Mouse (Mus musculus): ENCODE measurements at regions not wholly inside any gene's neighbourhood (a gene's known extent, or its start where the extent isn't known, plus 50 kb on each side); places are given as distances from the start of the nearest gene placed in this dataset.

DNA sequence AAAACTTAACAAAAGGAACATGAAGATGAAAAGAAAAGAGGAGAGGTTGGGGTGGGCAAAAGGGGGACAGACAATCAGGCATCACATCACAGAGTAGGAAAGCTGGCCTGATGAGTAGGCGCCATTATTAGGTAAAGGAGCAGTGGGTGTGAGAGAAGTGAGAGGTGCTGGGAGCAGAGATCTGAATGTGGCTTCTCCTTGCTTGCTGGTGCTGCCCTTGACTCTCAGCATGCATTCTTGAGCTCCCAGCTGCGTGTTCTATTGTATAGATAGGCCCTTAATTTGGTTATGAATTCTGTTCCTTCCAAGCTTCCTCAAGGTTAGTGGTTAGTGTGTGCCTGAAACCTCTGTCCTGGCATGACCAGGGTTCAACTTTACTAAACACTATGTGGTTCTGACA lies 115.0 kb upstream of the Paqr3 start:
- no peak for ATAC-seq (replicated peaks; ENCODE audit: poor library complexity)

DNA sequence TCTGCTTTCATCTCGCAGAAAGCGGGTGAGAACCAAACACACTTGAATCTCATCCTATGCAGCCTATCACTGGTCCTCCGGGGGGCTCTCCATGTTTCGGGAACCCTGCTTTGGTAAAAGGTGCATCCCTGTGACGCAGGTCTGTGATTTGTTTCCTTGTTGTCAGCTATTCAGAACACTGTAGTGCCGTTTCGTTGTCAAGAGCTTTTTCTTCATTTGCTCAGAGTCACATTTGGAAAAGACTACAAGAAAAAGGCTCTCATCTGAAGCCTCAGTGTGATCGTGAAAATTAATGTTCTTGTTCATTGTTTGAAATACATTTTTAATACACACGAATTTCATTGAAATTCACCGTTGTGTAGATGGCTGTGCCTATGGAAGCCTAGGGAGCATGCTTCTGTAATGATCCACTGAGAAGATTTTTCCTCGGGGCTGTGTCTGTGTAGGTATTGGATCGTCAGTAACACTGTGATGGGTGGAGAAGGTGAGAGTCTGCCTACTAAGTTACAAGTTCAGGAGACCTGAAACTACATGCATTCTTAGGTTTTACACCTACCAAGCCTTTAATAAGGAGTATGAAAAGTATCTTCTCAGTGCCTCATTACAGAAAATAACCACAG lies 112.0 kb upstream of the Paqr3 start:
- no peak for ATAC-seq (replicated peaks; ENCODE audit: poor library complexity)

DNA sequence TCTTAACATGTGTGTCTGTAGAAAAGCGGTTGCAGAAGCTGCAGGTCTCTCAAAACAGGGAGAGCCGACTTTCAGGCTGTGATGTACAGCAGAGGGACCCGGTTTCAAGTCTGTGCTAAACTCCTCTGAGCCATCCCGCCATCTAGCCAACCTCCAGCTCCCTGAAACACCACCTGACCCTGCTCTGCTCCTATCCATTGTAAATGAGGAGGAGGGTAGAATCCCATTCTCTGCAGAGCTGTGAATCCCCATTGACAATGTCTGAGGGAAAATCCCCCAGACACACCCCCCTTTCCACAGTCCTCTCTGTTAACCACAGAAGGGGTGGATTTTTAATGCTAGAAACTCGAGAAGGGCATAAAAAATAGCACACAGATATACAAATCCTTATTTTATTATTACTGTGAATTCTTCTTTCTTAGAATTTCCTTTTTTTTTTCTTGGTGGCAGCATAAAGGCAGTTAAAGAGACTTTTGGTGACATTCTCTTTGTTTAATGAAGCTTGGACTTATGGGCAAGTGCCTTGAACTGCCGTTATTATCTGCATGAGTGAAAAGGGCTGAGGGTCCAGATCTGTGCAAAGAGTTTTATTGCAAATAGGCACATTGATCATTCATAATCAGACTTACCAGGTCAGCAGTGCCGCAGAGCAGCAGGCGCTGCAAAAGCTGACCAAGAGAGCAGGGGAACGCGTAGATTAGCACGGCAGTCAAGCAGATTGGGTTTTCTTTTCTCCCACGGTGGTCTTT lies 111.3 kb upstream of the Paqr3 start:
- ATAC-seq (replicated peaks; ENCODE audit: poor library complexity), result no peak

DNA sequence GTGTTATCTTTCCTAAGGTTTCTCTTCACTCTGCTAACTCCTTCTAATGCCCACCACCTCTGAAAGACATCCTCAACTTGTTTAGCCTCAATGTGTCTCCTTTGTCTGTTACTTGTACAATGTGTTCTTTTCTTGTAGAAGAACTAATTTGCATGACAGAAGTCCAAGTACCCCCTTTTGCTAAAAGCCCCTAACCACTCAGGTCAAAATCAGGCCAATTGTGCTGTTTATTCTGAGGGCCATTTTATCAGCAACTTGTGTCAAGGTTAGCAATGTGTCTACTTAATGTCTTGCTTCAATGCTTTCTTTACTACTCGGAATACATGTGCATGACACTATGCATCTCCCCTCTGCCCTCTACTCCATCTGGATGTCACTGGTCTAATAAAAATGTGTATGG lies 107.3 kb upstream of the Paqr3 start:
- no peak for ATAC-seq (replicated peaks; ENCODE audit: poor library complexity)

DNA sequence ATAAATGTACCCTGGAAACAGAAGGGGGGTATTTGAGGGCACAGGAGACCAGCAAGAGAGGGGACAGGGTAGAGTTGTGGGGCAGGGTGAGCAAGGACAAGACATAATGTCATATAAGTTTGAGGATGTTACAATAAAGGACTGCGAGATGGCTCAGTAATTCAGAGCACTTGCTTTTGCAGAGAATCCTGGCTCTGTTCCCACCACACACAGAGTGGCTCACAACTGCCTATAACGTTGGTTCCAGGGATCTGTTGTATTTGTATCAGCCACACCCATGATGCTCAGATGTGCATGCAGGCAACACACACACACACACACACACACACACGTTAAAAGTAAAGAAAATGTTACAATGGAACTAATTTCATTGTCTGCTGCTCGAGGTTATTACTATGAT lies 94.2 kb upstream of the Paqr3 start:
- ATAC-seq (replicated peaks; ENCODE audit: poor library complexity), result no peak

DNA sequence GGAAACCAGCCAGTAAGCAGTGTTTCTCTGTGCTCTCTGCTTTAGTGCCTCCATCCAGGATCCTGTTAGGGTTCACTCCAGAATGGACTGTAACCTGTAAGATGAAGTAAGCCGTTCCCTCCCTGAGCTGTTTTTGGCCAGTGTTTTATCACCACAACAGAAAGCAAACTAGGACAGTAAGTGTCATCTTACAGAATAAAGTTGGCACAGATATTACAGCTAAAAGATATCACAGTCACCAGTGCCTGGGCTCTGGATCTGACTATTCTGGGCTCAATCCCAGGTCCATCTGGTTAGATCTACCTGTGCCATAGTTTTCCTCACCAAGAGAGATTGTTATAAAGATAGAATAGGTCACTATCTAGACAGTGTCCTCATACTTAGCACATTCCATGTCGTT lies 92.9 kb upstream of the Paqr3 start:
- no peak for ATAC-seq (replicated peaks; ENCODE audit: poor library complexity)

DNA sequence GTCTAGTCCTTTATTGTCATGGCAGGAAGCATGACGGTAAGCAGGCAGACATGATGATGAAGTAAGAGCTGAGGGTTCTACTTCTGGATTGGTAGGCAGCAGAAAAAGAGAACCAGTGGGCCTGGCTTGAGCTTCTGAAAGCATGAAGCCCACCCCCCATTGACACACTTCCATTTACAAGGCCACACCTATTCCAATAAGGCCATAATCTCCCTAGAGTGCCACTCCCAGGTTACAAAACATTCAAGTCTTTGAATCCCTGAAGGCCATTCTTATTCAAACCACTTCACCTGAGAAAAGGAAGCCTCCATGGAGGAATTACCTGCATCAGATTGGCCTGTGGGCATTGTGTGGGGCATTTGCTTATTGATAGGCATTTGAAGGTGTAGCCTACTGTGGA lies 92.2 kb upstream of the Paqr3 start:
- no peak for ATAC-seq (replicated peaks; ENCODE audit: poor library complexity)

DNA sequence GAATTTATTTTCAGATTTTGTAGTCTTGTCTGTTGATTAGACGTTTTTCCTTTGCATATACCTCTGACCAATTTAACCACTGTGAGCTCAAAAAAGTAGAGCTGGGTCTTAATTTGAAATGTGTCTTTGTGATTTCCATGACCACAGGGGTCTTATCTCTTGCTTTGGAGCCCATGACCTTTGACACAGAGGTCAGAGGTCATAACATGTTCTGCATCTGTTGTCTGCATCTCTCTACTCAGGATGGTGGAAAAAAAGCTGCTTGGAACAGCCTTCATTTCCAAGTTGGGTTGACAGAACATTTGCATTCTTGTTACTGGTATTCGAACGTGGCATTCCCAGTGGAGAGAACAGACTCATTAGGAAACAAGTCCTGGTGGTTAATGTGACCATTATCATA lies 91.2 kb upstream of the Paqr3 start:
- no peak for ATAC-seq (replicated peaks; ENCODE audit: poor library complexity)

DNA sequence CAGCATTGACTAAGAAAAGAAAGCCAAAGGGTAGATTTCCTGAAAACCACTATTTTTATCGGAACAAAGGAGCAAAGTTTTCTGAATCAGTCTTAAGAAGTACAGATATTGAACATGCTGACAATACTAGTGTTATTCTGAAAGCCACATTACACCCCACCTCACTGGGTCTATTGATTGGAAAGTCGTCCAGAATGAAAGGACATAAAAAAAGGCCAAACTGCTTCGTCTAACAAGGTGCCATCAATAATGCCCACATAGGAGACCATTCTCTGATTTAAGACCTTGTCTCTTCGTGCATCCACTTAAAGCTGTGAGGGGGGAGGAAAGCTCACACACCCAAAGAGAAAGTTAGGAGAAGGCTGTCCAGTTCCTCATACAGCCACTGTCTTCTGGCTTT lies 89.3 kb upstream of the Paqr3 start:
- no peak for ATAC-seq (replicated peaks; ENCODE audit: poor library complexity)

DNA sequence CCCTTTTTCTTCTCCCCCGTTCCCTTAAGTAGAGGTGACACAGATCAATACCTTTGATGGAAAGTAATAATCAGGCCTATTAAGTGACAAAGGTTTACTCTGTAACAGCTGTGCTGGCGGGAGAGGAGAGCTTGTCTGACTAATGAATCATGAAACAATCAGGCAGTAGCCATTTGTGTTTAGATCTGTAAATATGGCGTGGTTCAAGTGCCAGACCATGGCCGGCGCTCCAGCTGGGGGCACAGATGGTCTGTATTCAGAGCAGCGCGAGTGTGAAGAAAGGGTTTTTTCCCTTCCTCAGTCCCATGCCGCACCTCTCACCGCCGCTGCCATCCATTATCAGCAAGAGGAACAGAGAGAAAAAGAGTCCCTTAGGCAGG lies 83.9 kb upstream of the Paqr3 start:
- no peak for ATAC-seq (replicated peaks; ENCODE audit: poor library complexity)

DNA sequence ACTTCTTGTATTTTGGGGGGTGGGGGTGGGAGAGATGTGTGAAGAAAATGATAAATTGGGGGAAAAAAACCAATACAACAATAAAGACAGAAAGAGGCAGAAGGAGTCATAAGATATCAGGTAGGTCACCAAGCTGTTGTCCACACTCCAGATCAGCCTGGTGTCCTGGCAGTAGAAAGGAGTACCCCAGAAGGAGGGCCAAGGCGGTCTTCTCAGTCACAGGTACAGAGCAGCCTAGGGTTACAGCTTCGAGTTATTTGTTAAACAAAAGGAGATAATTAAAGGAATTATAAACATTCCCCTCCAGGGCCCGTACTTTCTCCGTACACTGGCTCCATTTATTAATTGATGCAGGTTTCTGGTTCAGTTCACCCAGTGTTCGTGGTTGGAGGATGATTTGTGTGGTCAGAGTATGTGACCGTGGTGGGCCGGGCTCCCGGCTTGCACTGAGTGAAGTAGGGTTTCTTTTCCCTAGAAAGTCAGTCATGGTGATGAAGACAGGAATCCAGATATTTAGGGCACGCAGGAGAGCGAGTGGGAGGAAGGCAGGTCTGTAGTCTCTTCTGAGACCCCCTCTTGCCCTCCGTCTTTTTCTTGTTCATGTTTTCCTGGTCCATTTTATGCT lies 83.4 kb upstream of the Paqr3 start:
- no peak for ATAC-seq (replicated peaks; ENCODE audit: poor library complexity)

DNA sequence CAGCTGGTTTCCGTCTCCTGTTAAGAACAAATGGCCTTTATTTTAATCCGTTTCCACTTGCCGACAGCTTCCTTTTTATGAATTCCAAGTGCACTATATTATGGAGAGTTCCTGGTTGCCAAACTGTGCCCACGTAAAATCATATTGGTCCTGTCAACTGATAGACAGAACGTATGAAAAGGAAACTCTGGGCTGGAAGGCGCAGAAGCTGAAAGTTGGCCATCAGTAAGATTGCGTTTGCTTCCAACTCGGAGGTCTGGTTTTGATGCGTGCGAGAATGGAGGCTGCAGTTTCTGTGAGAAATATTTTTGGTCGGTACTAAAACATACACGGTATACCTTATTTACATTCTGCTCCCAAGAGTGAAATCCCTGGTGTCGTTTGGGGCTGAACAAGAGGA lies 81.3 kb upstream of the Paqr3 start:
- no peak for ATAC-seq (replicated peaks; ENCODE audit: poor library complexity)

DNA sequence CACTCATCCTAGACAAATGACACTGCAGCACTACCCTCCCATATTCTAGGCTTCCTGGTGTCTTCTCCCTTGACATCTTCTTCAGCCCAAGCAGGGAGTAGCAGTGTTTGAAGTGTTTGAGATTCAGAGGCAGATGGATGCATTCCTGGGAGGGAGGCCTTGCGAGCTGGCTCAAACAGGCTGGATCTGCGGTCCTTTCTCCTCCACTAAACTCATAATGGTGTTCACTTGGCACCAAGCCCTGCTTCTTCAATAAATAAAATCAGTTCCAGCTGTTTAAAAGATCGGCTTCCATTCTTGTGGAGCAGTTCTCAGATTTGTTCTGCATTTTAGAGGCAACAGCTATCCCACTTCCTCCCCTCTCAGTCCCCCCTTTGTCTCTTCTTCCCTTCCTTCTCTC lies 79.3 kb upstream of the Paqr3 start:
- no peak for ATAC-seq (replicated peaks; ENCODE audit: poor library complexity)

DNA sequence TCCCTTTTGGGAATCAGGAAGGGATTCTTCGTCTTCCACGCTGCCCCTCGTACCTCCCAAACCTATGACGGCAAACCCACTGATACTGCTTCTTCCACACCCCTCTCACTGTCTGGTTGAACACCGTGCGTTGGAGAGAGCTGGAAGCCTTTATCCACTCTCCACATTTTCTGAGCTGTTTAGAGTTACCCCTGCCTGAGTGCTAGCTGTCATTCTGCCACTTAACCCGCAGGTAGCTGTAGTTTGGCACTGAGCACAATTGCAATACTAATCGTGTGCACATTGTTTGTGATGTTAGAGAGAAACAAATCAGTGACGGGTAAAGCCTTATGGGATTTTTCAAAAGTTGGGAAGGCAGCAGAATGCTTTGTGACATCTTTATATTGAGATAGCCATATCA lies 73.1 kb upstream of the Paqr3 start:
- ATAC-seq (replicated peaks; ENCODE audit: poor library complexity), result no peak

DNA sequence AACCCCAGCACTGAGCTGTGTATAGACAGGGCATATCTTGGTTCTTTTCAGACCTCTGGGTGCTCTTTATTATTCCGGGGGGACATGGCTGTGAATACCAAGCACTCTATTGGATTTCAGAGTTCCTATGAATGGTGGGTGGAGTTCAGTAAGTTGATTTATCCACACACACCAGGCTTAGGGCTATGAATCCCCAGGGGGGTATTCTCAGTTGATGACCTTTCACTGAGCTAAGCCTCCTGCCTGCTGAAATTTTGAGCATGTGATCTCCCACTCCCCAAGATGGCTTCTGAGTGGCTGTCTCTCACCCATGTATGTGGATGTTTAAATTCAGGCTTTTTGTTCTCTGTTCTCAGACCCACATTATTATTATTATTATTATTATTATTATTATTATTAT lies 69.9 kb upstream of the Paqr3 start:
- ATAC-seq (replicated peaks; ENCODE audit: poor library complexity), result no peak

DNA sequence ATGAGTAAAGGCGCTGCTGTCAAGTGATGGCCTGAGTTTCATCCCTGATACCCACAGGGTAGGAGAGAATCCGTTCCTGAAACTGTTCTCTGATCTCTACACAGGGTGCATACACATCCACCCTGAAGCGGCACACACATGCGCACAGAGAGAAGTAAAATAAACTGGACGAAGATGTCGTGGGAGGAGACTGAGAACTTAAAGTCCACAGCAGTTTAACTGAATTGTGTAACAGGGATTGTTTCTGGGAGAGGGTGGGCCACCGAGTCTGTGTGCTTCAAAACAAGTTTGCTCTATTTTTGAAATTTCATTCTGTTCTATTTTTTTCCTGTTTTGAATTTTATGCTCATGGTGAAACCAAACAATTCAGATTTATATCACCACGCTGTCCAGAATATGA lies 63.0 kb upstream of the Paqr3 start:
- ATAC-seq (replicated peaks; ENCODE audit: poor library complexity), result no peak

DNA sequence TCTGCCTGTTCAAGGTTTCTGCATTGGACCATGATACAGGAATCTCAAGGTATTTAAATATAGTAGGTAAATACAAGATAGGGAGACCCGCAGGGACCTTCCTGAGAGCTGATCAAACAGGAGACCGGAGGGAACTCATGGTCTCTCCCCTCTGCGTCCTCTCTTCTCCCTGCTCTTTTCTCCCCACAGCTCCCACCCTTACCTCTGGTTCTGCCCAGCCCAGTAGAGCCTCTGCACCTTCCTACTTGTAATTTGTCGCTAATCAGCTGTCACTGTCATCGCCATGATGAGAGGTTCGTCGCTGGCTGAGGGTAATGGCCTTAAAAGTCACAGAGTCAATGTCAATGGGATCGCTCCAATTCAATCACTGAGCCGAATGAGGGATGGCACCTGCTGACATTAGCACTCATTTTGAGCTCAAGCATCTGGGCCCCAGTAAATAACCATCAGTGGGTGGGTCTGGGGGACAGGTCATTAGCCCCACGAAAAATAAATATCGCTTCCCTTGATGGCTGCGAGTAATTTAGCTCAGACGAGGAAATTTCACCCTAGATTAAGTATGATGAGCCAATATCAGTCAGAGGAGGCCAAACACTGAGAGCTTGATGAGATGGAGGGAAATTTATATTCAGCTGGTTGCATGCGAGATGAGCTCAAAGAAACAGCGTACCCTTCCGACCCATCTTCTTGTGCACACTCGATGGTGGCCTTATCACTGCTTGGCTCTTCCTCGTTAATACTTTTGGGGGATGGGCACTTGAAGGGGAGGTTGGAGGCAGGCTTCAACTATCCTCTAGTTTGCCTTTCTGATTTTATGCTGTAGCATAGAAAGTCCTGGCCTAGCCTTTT lies 56.2 kb upstream of the Paqr3 start:
- no peak for ATAC-seq (replicated peaks; ENCODE audit: poor library complexity)

DNA sequence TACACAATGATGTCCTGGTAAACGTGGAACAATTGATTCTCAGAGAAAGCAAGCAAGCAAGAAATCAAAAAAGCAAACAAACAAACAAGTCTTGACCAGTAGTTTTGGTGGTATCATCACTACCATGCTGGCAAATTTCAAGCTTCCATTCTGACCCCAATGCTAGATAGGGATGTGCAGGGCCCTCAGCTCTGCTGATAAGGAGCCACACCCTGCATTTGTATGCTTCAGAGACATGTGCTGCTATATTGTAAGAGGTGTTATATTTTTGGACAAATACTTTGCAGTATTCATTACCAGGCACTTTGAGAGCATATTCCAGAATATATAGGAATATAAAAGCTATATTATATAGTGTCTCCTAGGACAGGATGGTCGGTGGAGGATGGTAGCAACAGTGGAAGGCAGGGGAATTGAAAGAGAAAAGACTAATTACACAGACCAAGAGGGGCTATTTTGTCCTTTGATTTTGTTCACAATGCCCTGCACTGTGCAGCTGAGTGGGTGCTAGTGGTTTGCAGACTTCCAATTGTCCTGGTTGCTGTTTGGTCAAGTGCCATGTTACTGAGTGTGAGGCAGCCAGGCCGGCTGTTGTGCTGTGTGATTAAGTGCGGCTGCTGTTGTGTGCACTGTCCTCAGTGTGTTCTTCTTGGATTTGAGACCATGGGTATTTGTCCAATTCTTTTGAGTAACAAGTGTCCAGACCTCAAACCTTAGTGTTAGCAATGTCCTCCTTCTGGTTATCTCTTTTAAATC lies 54.9 kb upstream of the Paqr3 start:
- no peak for ATAC-seq (replicated peaks; ENCODE audit: poor library complexity)
